Mouse (Mus musculus) heart, postnatal 0 days (tissue): ENCODE measurements at regions not wholly inside any gene's neighbourhood (a gene's known extent, or its start where the extent isn't known, plus 50 kb on each side); places are given as distances from the start of the nearest gene placed in this dataset.

Experiments used
- CTCF ChIP-seq: IDR thresholded peaks from 2 replicates; pipeline ENCODE4 v1.5.1; 2016; ENCODE audit warnings: antibody characterized with exemption, control low read depth, low read depth
- EP300 ChIP-seq: IDR thresholded peaks from 2 replicates; pipeline ENCODE4 v1.6.1; 2016; ENCODE audit warnings: antibody characterized with exemption, low read depth

DNA sequence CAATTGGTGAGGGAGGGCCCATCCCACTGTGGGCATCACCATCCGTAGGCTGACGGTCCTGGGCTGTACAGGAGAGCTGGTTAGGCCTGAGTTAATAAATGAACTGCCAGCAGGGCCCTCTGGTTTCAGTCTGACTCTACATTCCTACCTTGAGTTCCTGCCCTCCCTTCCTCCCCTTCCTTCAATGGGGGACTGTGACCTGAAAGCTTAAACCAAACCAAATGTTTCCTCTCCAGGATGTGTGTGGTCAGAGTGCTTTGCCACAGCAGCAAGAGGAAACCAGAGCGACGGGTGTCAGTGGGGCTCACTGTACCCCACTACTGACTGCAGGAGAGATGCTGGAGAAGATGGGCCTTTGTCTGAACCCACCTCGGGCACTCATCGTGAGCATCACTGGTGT lies 147.7 kb upstream of the Azi2 start:
- TF ChIP-seq CTCF (no peak), EP300 (no peak)
